Mouse (Mus musculus) forebrain, embryonic 12.5 days (tissue): ENCODE measurements around the gene Kcnd3. TPM values are rescaled to one million over a fixed set of nuclear protein-coding genes. Genes with fewer than 3 reads are reported as not detected.
"Not testable (repeated sequence)": the region's sequence is repeated elsewhere in the genome, so short reads cannot be mapped to it uniquely, and the experiment has no call there.

Experiments used
- ATAC-seq: fragments of 200-750 bp; cut with Nextera tagmentation; 2 replicates; pipeline ENCODE4 v1.8.0; 2017; ENCODE audit warnings: moderate TSS enrichment; ENCODE audit not compliant: low FRiP score
- H3K27ac ChIP-seq: fragments of 300-500 bp; sonication (generic); 2 replicates; pipeline ENCODE4 v1.5.1; 2016; ENCODE audit warnings: mild to moderate bottlenecking
- H3K27me3 ChIP-seq: fragments of 300-500 bp; sonication (generic); 2 replicates; pipeline ENCODE4 v1.6.1; 2016; ENCODE audit warnings: mild to moderate bottlenecking
- H3K36me3 ChIP-seq: fragments of 300-500 bp; sonication (generic); replicated peaks from 2 replicates; pipeline ENCODE4 v1.6.1; 2016; ENCODE audit warnings: mild to moderate bottlenecking
- H3K4me1 ChIP-seq: fragments of 300-500 bp; sonication (generic); 2 replicates; pipeline ENCODE4 v1.6.1; 2016
- H3K4me2 ChIP-seq: fragments of 300-500 bp; sonication (generic); 2 replicates; pipeline ENCODE4 v1.6.1; 2016; ENCODE audit warnings: mild to moderate bottlenecking, moderate library complexity
- H3K4me3 ChIP-seq: fragments of 300-500 bp; sonication (generic); replicated peaks from 2 replicates; pipeline ENCODE4 v1.5.1; 2016; ENCODE audit warnings: mild to moderate bottlenecking
- H3K9ac ChIP-seq: fragments of 300-500 bp; sonication (generic); 2 replicates; pipeline ENCODE4 v1.6.1; 2016; ENCODE audit warnings: mild to moderate bottlenecking
- H3K9me3 ChIP-seq: fragments of 300-500 bp; sonication (generic); 2 replicates; pipeline ENCODE4 v1.6.1; 2016
- WGBS: fragments of 180-500 bp; shearing (Covaris S2); methylation state at CpG from one replicate; pipeline ENCODE4 v1.1.7; 2016; 5-methylcytosine and 5-hydroxymethylcytosine counted together
- polyA plus RNA-seq: library from polyadenylated mRNA; unstranded; fragments of >200 nt; fragmentation: Nextera tagmentation; extraction: Ambion mirVana; gene quantifications from 2 replicates; pipeline ENCODE4 v1.2.1, GENCODE M21; 2016

The Kcnd3 gene
- polyA plus RNA-seq, 1 experiment from 2014 or later, result 3.5 TPM

- Histone ChIP-seq H3K4me2 (peak overlapping the region; percentile 68), H3K36me3 (peaks cover 29% of the 10 kb centered on the region), H3K4me1 (peaks cover 9% of the 10 kb centered on the region), H3K9me3 (no peaks in the 10 kb centered on the region), H3K27ac (peak overlapping the region; percentile 77), H3K9ac (peak overlapping the region; percentile 94), H3K4me3 (peak overlapping the region; percentile 94), H3K27me3 (no peaks in the 10 kb centered on the region)
- ATAC-seq, result no peak; the same call in 1 of the 2 replicates
- WGBS, result 10% methylated on average over 60 of the region's 60 CpGs
Measured at GRCm38 (mm10) chr3:105686394-105687323, 234.5 kb downstream of the Kcnd3 start.

- Histone ChIP-seq H3K27me3 (no peaks in the 10 kb centered on the region), H3K36me3 (peaks cover 24% of the 10 kb centered on the region), H3K4me2 (peak within 1 kb of the TSS; percentile 68), H3K9ac (peak within 1 kb of the TSS; percentile 94), H3K9me3 (no peaks in the 10 kb centered on the region), H3K4me3 (peak within 1 kb of the TSS; percentile 94), H3K4me1 (peaks cover 9% of the 10 kb centered on the region), H3K27ac (peak within 1 kb of the TSS; percentile 78)
- WGBS, result under 1% methylated on average over 72 of the region's 72 CpGs
- ATAC-seq, result peak; percentile 95
Measured at GRCm38 (mm10) chr3:105687324-105688060, 235.4 kb downstream of the Kcnd3 start, which contains the start of gene Ddx20. TSS of gene Ddx20 (minus strand) at chr3:105687574.

- Histone ChIP-seq H3K9me3 (no peaks in the 10 kb centered on the region), H3K9ac (no peak overlapping the region), H3K4me2 (no peak overlapping the region), H3K4me3 (no peak overlapping the region), H3K36me3 (peaks cover 13% of the 10 kb centered on the region), H3K27ac (no peak overlapping the region), H3K27me3 (0 out of 2 replicates have a peak, but pooled peaks cover 4% of the 10 kb centered on the region), H3K4me1 (peaks cover 9% of the 10 kb centered on the region)
- WGBS, result 93% methylated on average over 2 of the region's 2 CpGs
- ATAC-seq, result no peak
Measured at GRCm38 (mm10) chr3:105688536-105688935, 236.4 kb downstream of the Kcnd3 start.

GRCm38 (mm10) chr3:105693327-105694080 is 241.4 kb downstream of the Kcnd3 start:
- WGBS, result 80% methylated on average over 14 of the region's 14 CpGs
- Histone ChIP-seq H3K27ac (no peak overlapping the region), H3K4me2 (no peak overlapping the region), H3K36me3 (no peaks in the 10 kb centered on the region), H3K4me1 (peaks cover 31% of the 10 kb centered on the region), H3K4me3 (no peak overlapping the region), H3K9me3 (no peaks in the 10 kb centered on the region), H3K9ac (no peak overlapping the region), H3K27me3 (peaks cover 10% of the 10 kb centered on the region)
- no peak for ATAC-seq

- Histone ChIP-seq H3K27ac (peak overlapping the region; percentile 81), H3K9me3 (no peaks in the 10 kb centered on the region), H3K9ac (0 out of 2 replicates have a peak overlapping the region, but pooled peaks have one; percentile 21), H3K4me1 (peaks cover 31% of the 10 kb centered on the region), H3K4me2 (peak overlapping the region; percentile 37), H3K36me3 (no peaks in the 10 kb centered on the region), H3K4me3 (no peak overlapping the region; the same call in 1 of the 2 replicates), H3K27me3 (peaks cover 10% of the 10 kb centered on the region)
- 20% methylated on average over 20 of the region's 20 CpGs for WGBS
- peak; percentile 62 for ATAC-seq
Measured at GRCm38 (mm10) chr3:105695476-105696386, 243.6 kb downstream of the Kcnd3 start.

GRCm38 (mm10) chr3:105696387-105697147 is 244.4 kb downstream of the Kcnd3 start:
- H3K27ac ChIP-seq, result peak overlapping the region; percentile 81; the same call in 1 of the 2 replicates
- no peaks in the 10 kb centered on the region for H3K36me3 ChIP-seq
- H3K4me1 ChIP-seq, result peaks cover 31% of the 10 kb centered on the region
- H3K9ac ChIP-seq, result no peak overlapping the region
- peak overlapping the region; percentile 37 for H3K4me2 ChIP-seq
- H3K9me3 ChIP-seq, result no peaks in the 10 kb centered on the region
- ATAC-seq, result no peak; the same call in 1 of the 2 replicates
- WGBS, result 65% methylated on average over 17 of the region's 17 CpGs
- peaks cover 10% of the 10 kb centered on the region for H3K27me3 ChIP-seq
- no peak overlapping the region for H3K4me3 ChIP-seq

- Histone ChIP-seq H3K27ac (no peak overlapping the region), H3K4me3 (no peak overlapping the region), H3K9ac (no peak overlapping the region), H3K9me3 (no peaks in the 10 kb centered on the region), H3K27me3 (peaks cover 15% of the 10 kb centered on the region), H3K4me1 (peaks cover 31% of the 10 kb centered on the region), H3K4me2 (no peak overlapping the region), H3K36me3 (no peaks in the 10 kb centered on the region)
- ATAC-seq, result peak; percentile 68
- 63% methylated on average over 5 of the region's 5 CpGs for WGBS
Measured at GRCm38 (mm10) chr3:105697148-105697441, 245.0 kb downstream of the Kcnd3 start.

GRCm38 (mm10) chr3:105698311-105698710 is 246.2 kb downstream of the Kcnd3 start:
- H3K9me3 ChIP-seq, result no peaks in the 10 kb centered on the region
- H3K27ac ChIP-seq, result no peak overlapping the region
- ATAC-seq, result no peak
- H3K27me3 ChIP-seq, result peaks cover 25% of the 10 kb centered on the region
- H3K9ac ChIP-seq, result no peak overlapping the region
- 82% methylated on average over 1 of the region's 1 CpGs for WGBS
- no peak overlapping the region for H3K4me3 ChIP-seq
- H3K4me2 ChIP-seq, result no peak overlapping the region
- peaks cover 31% of the 10 kb centered on the region for H3K4me1 ChIP-seq
- H3K36me3 ChIP-seq, result no peaks in the 10 kb centered on the region

GRCm38 (mm10) chr3:105699241-105699933 is 247.3 kb downstream of the Kcnd3 start:
- no peak for ATAC-seq
- H3K4me3 ChIP-seq, result no peak overlapping the region
- no peak overlapping the region for H3K4me2 ChIP-seq
- 49% methylated on average over 3 of the region's 3 CpGs for WGBS
- peaks cover 24% of the 10 kb centered on the region for H3K27me3 ChIP-seq
- H3K36me3 ChIP-seq, result no peaks in the 10 kb centered on the region
- H3K9me3 ChIP-seq, result no peaks in the 10 kb centered on the region
- no peak overlapping the region for H3K9ac ChIP-seq
- no peak overlapping the region for H3K27ac ChIP-seq
- H3K4me1 ChIP-seq, result peaks cover 36% of the 10 kb centered on the region

GRCm38 (mm10) chr3:105700786-105701185 is 248.7 kb downstream of the Kcnd3 start:
- not testable (repeated sequence) for ATAC-seq, H3K36me3 ChIP-seq, H3K27ac ChIP-seq, H3K9me3 ChIP-seq, H3K4me2 ChIP-seq, H3K4me3 ChIP-seq, H3K9ac ChIP-seq
- H3K27me3 ChIP-seq, result peaks cover 30% of the 10 kb centered on the region
- 45% methylated on average over 1 of the region's 1 CpGs for WGBS
- H3K4me1 ChIP-seq, result peaks cover 33% of the 10 kb centered on the region
